20 mouse cellular contexts compared by ENCODE assay signal in genomic region chr17:78873886-78874285, GRCm38 (mm10). TPM values are rescaled to one million over a fixed set of nuclear protein-coding genes. Genes with fewer than 3 reads are reported as not detected.
"Had no signal": no experiment of that assay in that cellular context is flagged by ENCODE, and none has a peak within 500 bp of the region (broad histone marks: within the 10 kb centered on the region; RNA-seq: fewer than 3 reads in every experiment).

No protein-coding gene starts in this region.

- H3K4me3 ChIP-seq: megakaryocyte, embryonic 14.5 days; midbrain, embryonic 13.5 days; midbrain, embryonic 15.5 days; neural tube, embryonic 12.5 days; stomach, embryonic 15.5 days had no signal

- H3K27me3 ChIP-seq: megakaryocyte, embryonic 14.5 days; midbrain, embryonic 13.5 days; midbrain, embryonic 15.5 days; neural tube, embryonic 12.5 days; stomach, embryonic 15.5 days had no signal

- H3K36me3 ChIP-seq: midbrain, embryonic 13.5 days; midbrain, embryonic 15.5 days; neural tube, embryonic 12.5 days had no signal

- DNase-seq: lung, adult 18-20 months; lung, embryonic 14.5 days; lung, postnatal 14 days; lung, postnatal 36 days; right cerebral cortex, postnatal 14 days; thymus, adult 2 months; thymus, postnatal 25 days; thymus, postnatal 4 days had no signal

- H3K27ac ChIP-seq: macrophage; midbrain, embryonic 13.5 days; midbrain, embryonic 15.5 days; neural tube, embryonic 12.5 days; stomach, embryonic 15.5 days; stomach, postnatal 0 days had no signal

- H3K9me3 ChIP-seq: megakaryocyte, embryonic 14.5 days; midbrain, embryonic 13.5 days; midbrain, embryonic 15.5 days; neural tube, embryonic 12.5 days; stomach, embryonic 15.5 days had no signal

- H3K4me1 ChIP-seq: megakaryocyte, embryonic 14.5 days; midbrain, embryonic 13.5 days; midbrain, embryonic 15.5 days; neural tube, embryonic 12.5 days; stomach, embryonic 15.5 days had no signal

- ATAC-seq: midbrain, embryonic 13.5 days; midbrain, embryonic 15.5 days had no signal

RNA-seq across cellular contexts. Expression of gene Sult6b1, which starts 32.9 kb away (rescaled TPM):
- polyA plus RNA-seq: macrophage; midbrain, embryonic 11.5 days; midbrain, postnatal 0 days; neural tube, embryonic 12.5 days; neural tube, embryonic 14.5 days; spleen, adult 2 months; thymus, adult 2 months; urinary bladder, adult 2 months had no signal
